Mouse (Mus musculus) heart, embryonic 11.5 days (tissue): ENCODE data around the gene Klk1b22. TPM values are rescaled to one million over a fixed set of nuclear protein-coding genes. Genes with fewer than 3 reads are reported as not detected.
"Not testable (repeated sequence)": the region's sequence is repeated elsewhere in the genome, so short reads cannot be mapped to it uniquely, and the experiment has no call there.

Experiments
- ATAC-seq: fragments of 200-750 bp; cut with Nextera tagmentation; replicated peaks from 2 replicates; pipeline ENCODE4 v1.8.0; 2017; ENCODE audit warnings: moderate library complexity; ENCODE audit not compliant: insufficient number of reproducible peaks, low FRiP score, low TSS enrichment
- H3K27ac ChIP-seq: fragments of 300-500 bp; sonication (generic); 2 replicates; pipeline ENCODE4 v1.5.1; 2014; ENCODE audit warnings: mild to moderate bottlenecking, low read depth, low read length
- H3K27me3 ChIP-seq: fragments of 300-500 bp; sonication (generic); 2 replicates; pipeline ENCODE4 v1.6.1; 2014; ENCODE audit warnings: mild to moderate bottlenecking, low read length, mixed read lengths; ENCODE audit not compliant: control insufficient read depth, insufficient read depth
- H3K36me3 ChIP-seq: fragments of 300-500 bp; sonication (generic); 2 replicates; pipeline ENCODE4 v1.6.1; 2014; ENCODE audit warnings: mild to moderate bottlenecking, low read length, moderate library complexity, mixed read lengths; ENCODE audit not compliant: control insufficient read depth, insufficient read depth
- H3K4me1 ChIP-seq: fragments of 300-500 bp; sonication (generic); 2 replicates; pipeline ENCODE4 v1.6.1; 2014; ENCODE audit warnings: low read length; ENCODE audit not compliant: control insufficient read depth, insufficient read depth
- H3K4me2 ChIP-seq: fragments of 300-500 bp; sonication (generic); 2 replicates; pipeline ENCODE4 v1.6.1; 2014; ENCODE audit warnings: mild to moderate bottlenecking, moderate library complexity
- H3K4me3 ChIP-seq: fragments of 300-500 bp; sonication (generic); 2 replicates; pipeline ENCODE4 v1.5.1; 2014; ENCODE audit warnings: low read depth, low read length
- H3K9ac ChIP-seq: fragments of 300-500 bp; sonication (generic); 2 replicates; pipeline ENCODE4 v1.6.1; 2014; ENCODE audit warnings: mild to moderate bottlenecking, low read depth, low read length, moderate library complexity
- H3K9me3 ChIP-seq: fragments of 300-500 bp; sonication (generic); replicated peaks from 2 replicates; pipeline ENCODE4 v1.6.1; 2016; ENCODE audit warnings: low read length; ENCODE audit not compliant: control insufficient read depth
- WGBS: fragments of 180-500 bp; shearing (Covaris S2); extraction: QIAGEN DNeasy Blood & Tissue Kit; methylation state at CpG from one replicate; pipeline ENCODE4 v1.1.7; 2014; ENCODE audit not compliant: insufficient replicate concordance; 5-methylcytosine and 5-hydroxymethylcytosine counted together
- polyA plus RNA-seq: library from polyadenylated mRNA; unstranded; fragments of >200 nt; fragmentation: Nextera tagmentation; extraction: Ambion mirVana; gene quantifications from 2 replicates; pipeline ENCODE4 v1.2.1, GENCODE M21; 2014

Klk1b22 gene
- polyA plus RNA-seq = not detected in 2 replicates

DNA sequence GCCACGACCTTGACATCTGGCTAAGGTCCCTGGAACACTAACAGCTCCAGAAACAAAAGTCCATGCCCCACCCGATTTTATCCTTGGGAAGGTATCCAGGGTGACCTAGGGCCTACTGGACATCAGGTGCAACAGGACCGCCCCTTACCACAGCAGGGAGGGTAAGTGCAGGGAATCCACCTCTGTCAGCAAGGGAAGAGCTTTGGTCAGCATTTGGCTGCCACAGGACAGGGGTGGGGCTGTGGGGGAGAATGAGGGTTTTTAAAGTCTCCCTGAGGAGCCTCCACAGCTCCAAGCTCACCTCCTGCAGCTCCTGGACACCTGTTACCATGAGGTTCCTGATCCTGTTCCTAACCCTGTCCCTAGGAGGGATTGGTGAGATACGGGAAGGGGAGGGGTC, at the start of gene Klk1b22:
TSS of gene Klk1b22 (plus strand) at position 301 of the 400 bp plus-strand sequence.
- Histone ChIP-seq H3K27me3 (no peaks in the 10 kb centered on the region), H3K9me3 (no peaks in the 10 kb centered on the region), H3K27ac (no peak within 1 kb of the TSS), H3K9ac (no peak within 1 kb of the TSS), H3K4me2 (no peak within 1 kb of the TSS), H3K4me1 (no peaks in the 10 kb centered on the region), H3K4me3 (no peak within 1 kb of the TSS), H3K36me3 (no peaks in the 10 kb centered on the region)
- WGBS = 53% methylated on average over 4 of the region's 4 CpGs
- ATAC-seq = no peak

GRCm38 (mm10) chr7:44072117-44072516, 40.4 kb upstream of the Klk1b22 start:
- 76% methylated on average over 2 of the region's 2 CpGs for WGBS

GRCm38 (mm10) chr7:44077703-44078102, 34.8 kb upstream of the Klk1b22 start:
- Histone ChIP-seq H3K27ac (no peak overlapping the region), H3K9ac (no peak overlapping the region), H3K36me3 (no peaks in the 10 kb centered on the region), H3K4me1 (no peaks in the 10 kb centered on the region), H3K27me3 (no peaks in the 10 kb centered on the region), H3K9me3 (no peaks in the 10 kb centered on the region), H3K4me2 (no peak overlapping the region), H3K4me3 (no peak overlapping the region)
- 20% methylated on average over 1 of the region's 1 CpGs for WGBS
- no peak for ATAC-seq

More at GRCm38 (mm10) chr7:44072117-44072516, 40.4 kb upstream of the Klk1b22 start:
- no peaks in the 10 kb centered on the region for H3K4me1 ChIP-seq
- H3K9me3 ChIP-seq = no peaks in the 10 kb centered on the region
- no peak overlapping the region for H3K9ac ChIP-seq
- H3K4me3 ChIP-seq = no peak overlapping the region
- H3K27ac ChIP-seq = no peak overlapping the region
- ATAC-seq = no peak
- no peaks in the 10 kb centered on the region for H3K36me3 ChIP-seq
- no peaks in the 10 kb centered on the region for H3K27me3 ChIP-seq
- no peak overlapping the region for H3K4me2 ChIP-seq

DNA sequence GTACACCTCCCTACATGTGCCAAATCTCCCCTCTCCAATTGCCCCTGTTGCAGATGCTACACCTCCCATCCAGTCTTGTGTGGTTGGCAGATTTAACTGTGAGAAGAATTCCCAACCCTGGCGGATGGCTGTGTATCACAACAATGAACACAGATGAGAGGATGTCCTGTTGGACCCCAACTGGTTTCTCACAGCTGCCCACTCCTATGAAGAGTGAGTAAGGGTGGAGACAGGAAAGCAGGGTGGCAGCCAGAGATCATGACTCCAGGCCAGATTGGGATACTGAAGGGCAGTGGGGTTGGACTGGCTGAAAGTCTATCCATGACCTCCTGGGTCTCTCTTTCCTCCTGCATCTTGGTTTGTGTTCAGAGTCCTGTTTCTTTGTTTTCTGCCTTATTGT, 16.4 kb upstream of the Klk1b22 start:
- Histone ChIP-seq H3K27me3 (no peaks in the 10 kb centered on the region), H3K9ac (no peak overlapping the region), H3K36me3 (no peaks in the 10 kb centered on the region), H3K4me2 (no peak overlapping the region), H3K27ac (no peak overlapping the region), H3K4me3 (no peak overlapping the region), H3K4me1 (no peaks in the 10 kb centered on the region), H3K9me3 (no peaks in the 10 kb centered on the region)
- ATAC-seq = no peak
- WGBS = 73% methylated on average over 1 of the region's 1 CpGs

GRCm38 (mm10) chr7:44102028-44102427, 10.4 kb upstream of the Klk1b22 start, which contains the start of gene Klk1b21:
TSS of gene Klk1b21 (plus strand) at chr7:44102328.
- ATAC-seq, H3K9me3 ChIP-seq, H3K27me3 ChIP-seq, H3K27ac ChIP-seq, H3K4me2 ChIP-seq, H3K36me3 ChIP-seq, H3K4me3 ChIP-seq, H3K9ac ChIP-seq, H3K4me1 ChIP-seq: not testable (repeated sequence)
- 72% methylated on average over 3 of the region's 3 CpGs for WGBS

DNA sequence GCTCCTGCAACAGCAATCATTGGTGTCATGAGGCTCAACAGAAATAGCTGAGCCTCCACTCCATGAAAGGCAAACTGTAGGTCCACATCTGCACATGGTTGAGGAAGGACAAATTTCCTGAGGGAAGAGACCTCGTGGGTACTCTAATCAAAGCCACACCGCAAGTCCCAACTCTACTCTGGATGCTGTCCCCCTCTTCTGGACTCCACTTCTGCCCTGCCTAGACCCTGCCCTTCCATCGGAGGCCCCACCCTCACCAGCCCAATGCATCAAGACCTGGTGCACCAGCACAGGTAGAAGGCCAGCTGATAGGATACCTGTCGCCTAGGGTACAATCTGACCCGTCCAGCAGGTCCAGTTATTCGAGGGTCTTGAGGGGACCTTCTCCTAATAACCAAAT, 11.0 kb downstream of the Klk1b22 start:
- H3K9ac ChIP-seq = no peak overlapping the region
- H3K27me3 ChIP-seq = no peaks in the 10 kb centered on the region
- H3K9me3 ChIP-seq = no peaks in the 10 kb centered on the region
- H3K36me3 ChIP-seq = no peaks in the 10 kb centered on the region
- no peak overlapping the region for H3K27ac ChIP-seq
- ATAC-seq = no peak
- 84% methylated on average over 6 of the region's 6 CpGs for WGBS
- no peak overlapping the region for H3K4me2 ChIP-seq
- no peaks in the 10 kb centered on the region for H3K4me1 ChIP-seq
- no peak overlapping the region for H3K4me3 ChIP-seq

DNA sequence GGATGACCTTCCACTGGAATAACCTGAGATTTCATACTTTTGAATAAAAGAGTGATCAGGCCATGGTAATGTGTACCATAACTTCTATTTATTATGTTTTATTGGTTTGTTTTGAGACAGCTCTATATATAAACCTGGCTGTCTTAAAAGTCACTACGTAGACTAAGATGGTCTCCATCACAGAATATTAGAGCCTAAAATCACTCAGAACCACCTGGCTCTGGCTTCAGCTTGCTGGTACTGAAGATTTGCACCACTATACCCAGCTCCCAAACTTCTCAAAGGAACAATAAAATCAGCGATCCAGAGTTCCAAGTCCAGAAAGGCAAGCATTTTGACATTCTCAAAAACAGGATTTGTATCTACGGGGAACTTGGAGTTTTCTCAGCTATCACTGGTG, 24.0 kb downstream of the Klk1b22 start, which contains the start of gene Klk1b16:
TSS of gene Klk1b16 (plus strand) at position 301 of the 400 bp plus-strand sequence.
- H3K27ac ChIP-seq = no peak within 1 kb of the TSS
- H3K4me3 ChIP-seq = no peak within 1 kb of the TSS
- 78% methylated on average over 3 of the region's 3 CpGs for WGBS

More for the DNA sequence above, 24.0 kb downstream of the Klk1b22 start, which contains the start of gene Klk1b16:
- no peak for ATAC-seq
- Histone ChIP-seq H3K4me2 (no peak within 1 kb of the TSS), H3K36me3 (no peaks in the 10 kb centered on the region), H3K9ac (no peak within 1 kb of the TSS), H3K27me3 (no peaks in the 10 kb centered on the region), H3K9me3 (no peaks in the 10 kb centered on the region), H3K4me1 (no peaks in the 10 kb centered on the region)

Other genes starting within 250 kb of the Klk1b22 start
- gene Klk4, start 231.5 kb upstream of the Klk1b22 start, polyA plus RNA-seq = not detected in 2 replicates
- gene Klk15, start 178.9 kb upstream of the Klk1b22 start, polyA plus RNA-seq = not detected in 2 replicates
- gene Klk1b8, start 162.0 kb upstream of the Klk1b22 start, polyA plus RNA-seq = not detected in 2 replicates
- gene Klk1b1, start 145.9 kb upstream of the Klk1b22 start, polyA plus RNA-seq = not detected in 2 replicates
- gene Klk1b9, start 136.6 kb upstream of the Klk1b22 start, polyA plus RNA-seq = not detected in 2 replicates
- not detected in 2 replicates for gene Klk1b11, start 116.8 kb upstream of the Klk1b22 start, polyA plus RNA-seq
- gene Klk1b26, start 100.5 kb upstream of the Klk1b22 start, polyA plus RNA-seq = not detected in 2 replicates
- not detected in 2 replicates for gene Klk1b27, start 60.4 kb upstream of the Klk1b22 start, polyA plus RNA-seq
- not detected in 2 replicates for gene Klk1b21, start 10.3 kb upstream of the Klk1b22 start, polyA plus RNA-seq
- not detected in 2 replicates for gene Klk1b16, start 24.1 kb downstream of the Klk1b22 start, polyA plus RNA-seq
- gene Klk1b24, start 75.6 kb downstream of the Klk1b22 start, polyA plus RNA-seq = not detected in 2 replicates
- not detected in 2 replicates for gene Klk1b3, start 85.5 kb downstream of the Klk1b22 start, polyA plus RNA-seq
- not detected in 2 replicates for gene Klk1b4, start 94.8 kb downstream of the Klk1b22 start, polyA plus RNA-seq
- not detected in 2 replicates for gene Klk1b5, start 103.3 kb downstream of the Klk1b22 start, polyA plus RNA-seq
- gene Klk1, start 112.7 kb downstream of the Klk1b22 start, polyA plus RNA-seq = not detected in 2 replicates
- gene Gm36864, start 123.5 kb downstream of the Klk1b22 start, polyA plus RNA-seq = not detected in 2 replicates
- 0.68 and 1.7 TPM in 2 replicates for gene 1700028J19Rik, start 134.0 kb downstream of the Klk1b22 start, polyA plus RNA-seq
- 61.5 and 76.0 TPM in 2 replicates for gene 2410002F23Rik, start 134.0 kb downstream of the Klk1b22 start, polyA plus RNA-seq
- gene Acp4, start 144.7 kb downstream of the Klk1b22 start, polyA plus RNA-seq = not detected in 2 replicates
- gene Gm15517, start 148.8 kb downstream of the Klk1b22 start, polyA plus RNA-seq = not detected in 2 replicates
- 0.65 and 0.84 TPM in 2 replicates for gene Clec11a, start 194.2 kb downstream of the Klk1b22 start, polyA plus RNA-seq
- 1.1 and 1.3 TPM in 2 replicates for gene Shank1, start 197.6 kb downstream of the Klk1b22 start, polyA plus RNA-seq